Mouse (Mus musculus): ENCODE data around the gene Apoe.

Gene Apoe

DNA sequence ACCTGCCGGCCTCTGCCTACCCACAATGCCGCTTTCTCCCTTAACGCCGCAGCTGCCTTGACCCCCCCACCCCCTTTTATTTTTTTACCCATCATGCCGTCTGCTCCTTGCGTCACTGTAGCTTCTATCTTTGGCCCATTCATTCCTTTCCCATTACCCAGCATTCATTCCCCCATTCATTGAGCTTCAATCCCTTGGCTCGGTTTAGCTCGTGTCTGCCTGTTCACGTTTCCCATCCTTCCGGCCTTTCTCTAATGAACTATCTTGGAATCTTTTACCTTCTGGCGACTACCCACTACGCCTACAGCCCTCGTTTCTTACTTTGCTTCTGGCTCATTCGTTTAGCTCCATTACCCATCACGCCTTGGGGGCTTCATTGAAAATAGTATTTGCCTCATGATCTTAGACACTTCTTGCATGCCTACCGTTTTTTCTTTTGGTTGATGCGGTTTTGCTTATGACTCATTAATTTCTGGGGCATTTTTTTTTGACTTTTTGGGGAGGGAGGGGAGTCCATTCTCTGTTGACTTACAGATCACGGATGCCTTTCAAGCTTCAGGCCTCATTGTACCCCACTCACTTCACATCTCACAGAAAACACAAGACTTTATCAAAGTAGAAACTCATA lies 17.2 kb upstream of the Apoe start:
- DNase-seq (ENCODE audit: extremely low spot score, low spot score) = no peak

DNA sequence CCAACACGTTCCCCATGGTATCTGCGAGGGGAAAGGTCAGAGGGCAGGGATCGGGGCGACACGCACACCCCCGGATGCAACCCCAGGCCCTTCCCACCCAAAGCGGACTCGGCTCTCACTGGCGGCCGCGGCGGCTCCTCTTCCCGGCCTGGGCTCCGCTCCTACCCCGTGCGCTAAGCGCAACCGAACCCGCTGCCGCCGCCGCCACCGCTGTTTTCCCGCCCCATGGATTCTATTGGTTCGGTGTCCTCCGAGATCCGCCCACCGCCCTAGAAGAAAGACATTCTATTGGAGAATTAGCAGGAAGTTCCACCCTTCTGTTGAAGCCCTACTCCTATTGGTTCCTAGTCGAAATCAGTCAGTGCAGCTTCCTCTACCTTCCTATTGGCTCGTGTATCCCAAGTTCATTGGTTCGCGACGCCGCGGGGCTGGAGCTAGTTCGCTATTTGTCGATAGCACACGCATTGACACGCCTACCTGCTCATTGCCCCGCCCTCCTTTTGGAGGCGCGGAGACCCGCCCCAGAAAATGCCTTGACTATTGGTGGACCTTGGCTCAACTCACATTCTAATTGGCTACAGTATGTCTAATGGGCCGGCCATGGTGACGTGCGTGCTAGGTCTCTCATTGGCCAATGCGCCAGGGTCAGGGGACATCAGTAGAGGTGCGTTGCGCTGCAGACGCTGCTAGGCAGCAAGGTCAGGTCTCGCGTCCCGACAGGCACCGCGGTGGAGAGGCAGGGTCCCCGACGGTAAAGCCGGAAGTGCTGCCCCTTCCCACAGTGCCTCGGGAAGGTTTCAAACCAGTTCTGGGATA lies 16.5 kb upstream of the Apoe start, which contains the start of gene Tomm40:
Tomm40 (minus strand) TSS at position 200 of the 816 bp plus-strand sequence.
- peak; percentile 96 for DNase-seq (ENCODE audit: extremely low spot score, low spot score)

DNA sequence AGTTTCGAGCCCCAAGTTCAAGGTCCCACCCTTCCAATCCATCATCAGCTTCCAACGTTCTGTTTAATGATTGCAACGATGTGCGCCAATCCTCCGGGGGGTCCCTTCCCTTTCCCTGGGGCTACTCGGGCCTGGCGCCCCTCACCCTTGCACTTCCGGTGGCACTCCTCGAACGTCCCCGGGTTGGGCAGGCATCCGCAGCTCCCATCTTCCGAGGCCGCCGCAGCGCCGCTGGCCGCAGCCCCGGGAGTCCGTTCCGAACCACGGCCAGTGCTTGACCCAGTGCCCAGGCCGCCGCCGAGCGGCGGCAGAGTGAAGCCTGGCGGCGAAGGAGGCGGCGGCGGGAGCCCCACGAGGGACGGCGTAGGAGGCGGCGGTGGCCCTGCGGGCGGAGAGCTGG lies 15.8 kb upstream of the Apoe start:
- DNase-seq (ENCODE audit: extremely low spot score, low spot score) = no peak

DNA sequence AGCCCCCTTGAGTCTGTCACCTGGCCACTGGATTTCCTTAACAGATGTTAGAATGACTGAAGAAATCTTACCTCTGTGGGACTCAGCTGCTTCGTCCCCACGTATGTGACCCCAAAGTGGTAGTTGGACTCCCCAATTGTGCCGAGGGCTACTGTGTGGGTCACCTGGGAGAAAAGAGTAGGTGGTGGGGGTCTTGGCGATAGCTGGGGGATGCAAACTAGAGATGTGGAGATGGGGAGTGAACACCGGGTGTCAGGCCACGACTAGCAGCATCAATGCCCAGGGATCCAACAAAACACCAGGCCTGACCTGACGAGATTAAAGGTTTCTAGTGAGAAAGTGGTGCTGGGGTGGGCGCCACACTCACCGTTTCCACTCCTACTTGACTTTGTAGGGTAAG lies 14.6 kb upstream of the Apoe start:
- no peak for DNase-seq (ENCODE audit: extremely low spot score, low spot score)

DNA sequence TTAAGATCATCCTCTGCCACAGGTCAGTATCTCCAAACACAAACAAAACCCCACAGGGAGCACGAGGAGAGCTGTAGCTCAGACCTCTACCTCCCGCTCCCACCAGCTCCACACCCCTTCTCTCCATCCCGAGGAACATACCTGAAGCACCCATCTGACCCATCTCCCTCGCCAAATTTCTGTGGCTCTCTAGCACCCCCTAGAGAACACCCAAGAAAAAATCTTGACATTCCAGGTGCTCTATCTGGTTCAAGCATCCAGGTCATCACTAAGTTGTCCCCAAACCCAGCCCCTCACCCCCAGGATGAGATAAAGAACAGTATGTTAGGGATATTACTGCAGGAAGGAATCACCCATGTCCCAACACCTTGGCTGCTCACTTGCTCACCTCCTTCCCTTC lies 14.2 kb upstream of the Apoe start:
- no peak for DNase-seq (ENCODE audit: extremely low spot score, low spot score)

DNA sequence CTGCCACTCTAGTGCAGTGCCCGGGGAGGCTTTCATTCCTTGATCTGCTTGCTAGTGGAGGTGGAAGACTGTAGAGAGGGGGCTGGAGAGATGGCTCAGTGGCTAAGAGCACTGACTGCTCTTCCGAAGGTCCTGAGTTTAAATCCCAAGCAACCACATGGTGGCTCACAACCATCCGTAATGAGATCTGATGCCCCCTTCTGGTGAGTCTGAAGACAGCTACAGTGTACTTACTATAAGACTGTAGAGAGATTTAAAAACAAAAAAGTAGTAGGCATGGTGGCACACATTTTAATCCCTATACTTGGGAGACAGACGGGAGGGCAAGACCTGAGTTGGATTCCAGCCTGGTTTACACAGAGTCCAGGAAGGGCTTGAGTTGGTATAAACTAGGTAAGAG lies 13.4 kb upstream of the Apoe start:
- no peak for DNase-seq (ENCODE audit: extremely low spot score, low spot score)

DNA sequence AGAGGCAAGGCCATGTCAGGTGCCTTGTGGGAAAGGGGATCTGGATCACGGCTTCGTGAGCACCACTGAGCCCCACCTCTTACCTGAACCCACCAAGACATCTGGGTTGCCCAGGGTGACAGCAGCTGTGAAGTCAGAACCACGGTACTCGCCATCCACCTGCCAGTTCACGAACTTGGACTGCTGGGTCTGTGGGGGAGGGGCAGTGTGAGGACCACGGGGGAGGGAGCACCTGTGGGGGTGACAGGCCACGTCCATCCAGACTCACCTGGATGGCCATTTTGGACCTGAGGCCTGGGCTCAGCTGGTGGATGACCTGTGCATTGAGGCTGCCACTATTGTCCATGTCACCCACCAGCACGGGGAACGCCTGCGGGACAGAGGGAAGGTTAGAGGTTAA lies 11.7 kb upstream of the Apoe start:
- no peak for DNase-seq (ENCODE audit: extremely low spot score, low spot score)

DNA sequence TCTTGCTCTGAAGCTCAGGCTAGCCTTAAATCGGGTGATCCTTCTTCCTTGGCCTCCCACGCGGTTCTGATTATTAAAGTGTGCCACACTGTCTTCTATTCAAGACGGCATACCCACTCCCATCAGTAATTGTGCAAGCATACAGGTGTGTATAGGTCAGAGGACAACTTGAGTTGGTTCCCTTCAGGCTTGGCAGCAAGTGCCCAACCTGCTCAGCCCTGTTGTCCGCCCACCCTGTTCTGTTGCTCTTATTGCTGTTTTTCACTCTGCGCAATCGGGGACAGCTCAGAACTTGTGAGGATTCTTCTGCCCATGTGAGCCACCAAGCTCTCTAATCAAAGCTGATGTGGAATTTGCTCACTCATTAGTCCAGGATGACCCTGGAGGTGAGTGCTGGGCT lies 6.3 kb upstream of the Apoe start:
- DNase-seq (ENCODE audit: extremely low spot score, low spot score) = no peak

DNA sequence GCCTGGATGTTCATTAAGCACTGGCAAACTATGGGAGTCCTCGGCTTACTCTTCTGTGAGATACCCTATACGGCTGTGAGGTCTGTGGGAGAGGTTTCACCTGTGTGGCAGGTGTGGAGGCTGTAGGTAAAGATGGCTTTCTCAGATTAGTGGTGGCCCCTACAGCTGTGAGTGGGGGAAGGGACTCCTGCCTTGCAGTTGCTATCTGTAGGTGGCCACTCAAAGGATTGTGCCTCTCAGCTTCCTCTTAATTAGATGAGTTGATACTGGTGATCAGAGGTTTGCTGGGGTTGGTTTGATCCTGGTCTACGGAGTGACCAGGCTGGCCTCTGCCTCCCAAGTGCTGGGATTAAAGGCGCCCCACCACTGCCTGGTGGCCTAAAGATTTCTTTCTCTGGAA lies 5.5 kb upstream of the Apoe start:
- DNase-seq (ENCODE audit: extremely low spot score, low spot score) = no peak

DNA sequence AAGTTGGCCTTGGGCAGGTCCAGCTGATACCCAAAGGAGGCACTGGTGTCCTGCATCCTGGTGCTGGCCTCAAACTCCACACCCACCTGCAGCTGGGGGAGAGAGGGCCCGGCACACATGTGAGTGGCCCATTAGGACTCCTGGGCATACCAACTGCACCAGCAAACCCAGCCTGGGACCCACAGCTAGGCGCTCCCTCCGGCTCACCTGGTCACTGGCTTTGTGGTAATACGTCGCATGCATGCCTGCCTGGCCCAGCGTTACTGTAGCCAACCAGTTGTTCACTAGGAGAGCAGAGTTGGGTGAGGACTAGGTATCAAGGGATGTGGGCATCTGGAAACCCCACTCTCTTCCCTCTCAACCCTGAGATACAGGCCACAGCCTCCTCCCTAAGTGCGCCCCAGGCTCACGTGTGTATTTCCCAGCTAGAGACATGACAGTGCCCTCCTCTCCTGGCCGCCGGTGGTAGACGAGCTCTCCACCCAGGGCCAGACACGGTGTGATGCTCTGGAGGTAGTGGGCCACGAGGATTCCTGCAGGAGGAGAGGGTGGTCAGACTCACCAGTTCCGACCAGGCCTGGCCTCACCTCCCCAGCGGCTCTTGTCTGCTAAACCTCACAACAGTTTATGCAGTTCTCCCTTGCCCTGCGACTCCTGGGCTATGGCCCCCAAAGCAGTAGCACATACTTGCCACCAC lies 4.0 kb upstream of the Apoe start:
- no peak for DNase-seq (ENCODE audit: extremely low spot score, low spot score)

DNA sequence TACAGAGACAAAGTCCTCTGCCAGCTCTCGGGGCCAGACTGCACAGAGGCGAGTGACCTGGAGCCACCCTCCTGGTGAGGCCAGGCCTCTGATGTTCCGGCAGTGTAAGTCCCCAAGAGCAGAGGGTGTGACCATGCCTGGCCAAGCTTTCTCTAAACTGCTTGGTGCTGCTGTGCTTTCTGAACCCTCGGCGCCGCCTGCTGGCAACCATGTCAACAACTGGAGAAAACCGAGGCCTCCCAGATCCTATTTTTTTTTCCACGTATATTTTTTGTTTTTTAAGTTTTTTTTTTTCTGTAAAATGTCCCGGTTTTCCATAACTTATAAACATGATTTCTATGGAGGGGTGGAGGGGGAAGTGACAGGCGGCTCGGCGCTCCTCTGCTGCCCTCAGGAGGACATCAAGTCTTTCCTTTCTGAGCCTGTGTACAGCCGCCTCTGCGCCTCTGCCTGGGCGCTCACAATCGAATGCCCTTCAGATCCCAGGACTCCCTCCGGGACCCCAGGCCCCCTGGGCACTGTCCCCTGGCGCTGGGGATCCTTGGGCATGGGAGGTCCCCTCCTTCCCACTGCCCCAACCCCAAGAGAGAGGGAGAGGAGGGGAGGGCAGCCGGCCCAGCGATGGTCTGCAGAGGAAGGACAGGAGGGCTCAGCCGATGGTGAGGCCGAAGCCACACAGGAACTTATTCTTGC lies 2.2 kb upstream of the Apoe start:
- peak; percentile 51 for DNase-seq (ENCODE audit: extremely low spot score, low spot score)

DNA sequence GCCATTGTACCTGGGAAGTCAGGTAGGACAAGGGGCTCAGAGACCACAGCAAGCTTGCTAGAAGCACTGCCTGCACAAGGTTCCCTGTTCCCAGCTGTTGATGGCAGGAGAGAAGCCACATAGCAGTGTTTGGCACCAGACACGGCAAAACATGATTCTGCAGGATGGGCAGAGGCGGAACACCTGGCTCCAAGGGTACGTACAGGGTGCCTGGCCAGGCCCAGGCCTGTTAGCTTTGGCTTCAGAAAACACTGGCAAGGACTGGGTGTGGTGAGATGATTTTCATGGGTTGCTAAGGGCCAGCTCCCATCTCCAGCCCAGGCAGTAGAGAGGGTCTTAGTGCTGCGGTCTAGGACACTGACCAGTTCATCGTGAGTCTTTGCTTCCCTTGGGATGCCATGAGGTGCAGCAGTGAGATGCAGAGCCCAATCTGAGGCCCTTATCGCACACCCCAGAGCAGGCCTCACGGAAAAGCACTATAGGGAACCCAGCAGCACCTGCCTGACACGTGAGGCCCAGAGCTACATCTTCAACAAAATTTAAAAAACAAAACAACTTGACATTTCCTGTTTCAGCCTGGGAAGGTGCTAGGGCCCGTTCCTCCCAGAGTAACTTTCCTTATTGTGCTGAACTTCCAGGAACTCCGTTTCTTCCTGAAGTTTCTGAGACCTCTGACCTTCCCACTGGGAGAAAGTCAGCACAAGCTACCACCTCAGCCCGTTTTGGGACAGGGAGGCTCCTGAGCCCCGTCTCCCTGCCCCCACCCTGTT lies 1.5 kb upstream of the Apoe start:
- DNase-seq (ENCODE audit: extremely low spot score, low spot score) = no peak

DNA sequence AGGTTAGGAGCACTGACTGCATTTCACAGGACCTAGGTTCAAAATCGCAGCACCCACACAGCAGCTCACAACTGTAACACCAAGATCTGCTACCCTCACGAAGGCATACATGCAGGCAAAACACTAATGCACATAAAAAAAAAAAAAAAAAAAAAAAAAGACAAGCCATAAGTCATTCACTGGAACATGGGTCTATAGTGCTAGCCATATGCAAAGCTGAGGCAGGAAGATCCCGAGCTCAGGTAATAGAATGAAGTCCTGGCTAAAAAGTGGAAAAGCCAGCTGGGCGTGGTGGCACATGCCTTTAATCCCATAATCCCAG lies 800 bp upstream of the Apoe start:
- no peak for DNase-seq (ENCODE audit: extremely low spot score, low spot score)

DNA sequence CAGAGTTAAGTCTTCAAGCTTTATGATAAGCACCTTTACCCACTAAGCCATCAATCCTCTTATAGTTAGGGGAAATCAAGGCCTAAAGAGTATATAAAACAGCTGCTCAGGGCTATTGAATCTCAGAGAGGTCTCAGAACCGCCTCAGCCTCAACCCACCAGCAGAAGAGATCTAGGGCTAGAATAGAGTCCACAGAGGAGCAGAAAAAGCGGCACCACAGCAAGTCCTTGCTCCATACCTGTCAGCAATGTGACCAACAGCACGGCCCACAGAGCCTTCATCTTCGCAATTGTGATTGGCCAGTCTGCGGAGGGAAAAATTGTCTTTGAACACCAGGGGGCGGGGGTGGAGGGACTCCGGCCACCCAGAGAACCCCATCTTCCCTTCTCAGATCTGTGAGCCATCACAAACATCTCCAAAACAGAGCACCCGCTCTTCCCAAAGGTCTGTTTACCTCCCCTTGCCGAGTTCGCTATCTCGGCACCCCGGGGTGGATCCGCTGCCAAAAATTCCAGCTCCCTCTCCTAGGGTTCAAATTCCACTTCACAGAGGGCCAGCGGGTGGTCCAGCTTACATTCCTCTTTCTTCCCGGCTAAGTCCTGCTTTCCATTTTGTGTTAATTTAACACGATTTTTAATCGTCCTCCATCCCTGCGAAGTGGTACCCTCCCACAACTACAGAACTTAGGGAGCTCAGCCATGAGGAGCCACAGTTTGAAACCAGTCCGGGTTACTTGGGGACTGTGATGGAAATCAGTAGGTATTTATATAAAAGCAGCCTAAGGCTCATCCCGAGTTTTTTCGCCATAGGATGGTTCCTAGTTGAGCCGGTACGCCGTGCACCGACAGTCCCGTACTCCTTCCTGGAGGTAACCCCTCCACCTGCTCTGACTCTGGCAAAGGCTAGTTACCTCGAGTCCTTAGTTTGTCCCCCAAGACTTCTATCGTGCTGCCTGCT lies 760 bp downstream of the Apoe start:
- peak; percentile 55 for DNase-seq (ENCODE audit: extremely low spot score, low spot score)

DNA sequence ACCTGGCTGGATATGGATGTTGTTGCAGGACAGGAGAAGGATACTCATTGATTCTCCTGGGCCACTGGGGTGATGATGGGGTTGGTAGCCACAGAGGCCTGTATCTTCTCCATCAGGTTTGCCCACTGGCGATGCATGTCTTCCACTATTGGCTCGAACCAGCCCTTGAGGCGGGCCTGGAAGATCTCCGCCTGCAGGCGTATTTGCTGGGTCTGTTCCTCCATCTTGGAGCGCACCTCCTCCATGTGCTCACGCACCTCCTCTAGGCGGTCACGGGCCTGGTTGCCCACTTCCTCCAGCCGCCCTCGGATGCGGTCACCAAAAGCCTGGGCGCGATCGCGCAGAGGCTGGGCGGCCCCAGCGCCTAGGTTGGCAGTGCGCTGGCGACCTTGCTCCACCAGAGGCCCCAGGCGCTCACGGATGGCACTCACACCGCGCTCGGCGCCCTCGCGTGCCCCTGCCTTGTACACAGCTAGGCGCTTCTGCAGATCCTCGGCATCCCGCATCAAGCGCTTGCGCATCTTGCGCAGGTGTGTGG lies 2.6 kb downstream of the Apoe start:
- no peak for DNase-seq (ENCODE audit: extremely low spot score, low spot score)

DNA sequence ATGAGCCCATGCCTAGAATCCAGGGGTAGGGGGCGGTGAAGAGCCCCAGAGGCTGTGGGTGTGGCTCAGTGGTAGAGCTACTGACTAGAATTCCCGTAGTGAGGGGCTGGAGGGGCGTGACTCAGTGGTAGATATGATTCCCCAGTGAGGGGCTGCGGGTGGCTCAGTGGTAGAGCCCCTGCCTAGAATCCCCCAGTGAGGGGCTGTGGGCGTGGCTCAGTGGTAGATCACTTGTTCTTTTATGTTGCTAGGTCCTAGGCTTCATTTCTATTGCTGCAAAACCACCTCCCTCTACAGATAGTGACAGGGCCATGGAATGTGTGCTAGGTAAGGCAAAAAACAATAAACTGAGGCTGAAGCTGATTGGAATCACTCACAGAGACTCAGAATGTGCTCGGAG lies 3.1 kb downstream of the Apoe start:
- no peak for DNase-seq (ENCODE audit: extremely low spot score, low spot score)

DNA sequence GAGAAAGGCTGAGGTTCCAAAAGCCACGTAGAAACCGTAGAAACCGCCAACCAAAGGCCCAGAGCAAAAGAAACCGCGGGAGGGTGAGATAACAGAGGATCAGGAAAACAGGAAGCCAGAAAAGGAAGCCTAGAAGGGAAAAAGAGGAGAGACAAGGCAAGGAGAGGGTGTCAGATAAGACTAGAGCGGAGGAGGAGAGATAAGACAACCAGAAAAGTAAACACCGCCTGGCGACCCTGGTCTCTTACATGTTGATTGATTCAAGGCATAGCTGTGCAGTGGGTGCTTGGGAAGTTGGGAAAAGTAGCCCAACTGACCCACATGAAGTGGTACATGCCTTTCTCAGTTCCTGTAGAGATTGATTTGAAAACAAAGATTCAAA lies 3.8 kb downstream of the Apoe start:
- DNase-seq (ENCODE audit: extremely low spot score, low spot score) = no peak

DNA sequence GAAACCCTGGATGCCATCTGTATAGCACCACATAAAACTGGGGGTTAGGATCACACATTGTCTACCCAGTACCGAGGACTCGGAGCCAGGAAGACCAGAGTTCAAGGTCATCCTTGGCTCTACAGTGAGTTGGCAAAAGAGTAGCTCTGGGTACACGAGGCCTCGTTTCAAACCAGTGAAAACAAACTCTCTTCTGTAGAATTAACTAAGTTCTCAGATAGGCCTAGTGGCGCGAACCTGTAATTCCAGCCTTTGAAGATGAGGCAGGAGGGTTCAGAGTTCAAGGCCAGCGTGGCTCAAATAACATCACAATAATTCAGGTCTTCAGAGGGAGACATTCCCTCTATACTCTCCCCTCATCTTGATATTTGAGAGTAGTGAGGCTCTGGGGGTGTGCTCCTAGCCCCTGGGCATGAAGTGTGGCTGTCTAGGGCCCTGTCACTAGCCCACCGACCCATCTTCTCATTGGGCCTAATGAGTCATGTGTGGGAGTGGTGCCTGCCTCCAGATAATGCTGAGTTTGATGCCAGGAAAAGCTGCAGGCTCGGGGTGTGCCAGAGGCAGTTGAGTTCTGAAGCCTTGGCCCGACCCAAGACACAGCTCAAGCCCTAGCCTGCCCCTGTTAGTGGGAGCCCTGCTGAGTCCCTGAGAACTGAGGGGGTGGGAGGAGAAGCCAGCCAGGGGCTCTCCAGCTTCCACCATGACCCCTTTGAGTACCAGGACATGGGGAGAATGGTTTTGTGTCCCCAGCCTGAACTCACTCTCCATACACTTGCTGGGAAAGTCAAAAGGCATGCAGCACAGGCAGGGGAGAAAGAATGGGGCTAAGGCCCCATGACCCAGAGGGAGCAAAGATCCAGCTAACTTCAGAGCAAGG lies 4.4 kb downstream of the Apoe start:
- DNase-seq (ENCODE audit: extremely low spot score, low spot score) = no peak

DNA sequence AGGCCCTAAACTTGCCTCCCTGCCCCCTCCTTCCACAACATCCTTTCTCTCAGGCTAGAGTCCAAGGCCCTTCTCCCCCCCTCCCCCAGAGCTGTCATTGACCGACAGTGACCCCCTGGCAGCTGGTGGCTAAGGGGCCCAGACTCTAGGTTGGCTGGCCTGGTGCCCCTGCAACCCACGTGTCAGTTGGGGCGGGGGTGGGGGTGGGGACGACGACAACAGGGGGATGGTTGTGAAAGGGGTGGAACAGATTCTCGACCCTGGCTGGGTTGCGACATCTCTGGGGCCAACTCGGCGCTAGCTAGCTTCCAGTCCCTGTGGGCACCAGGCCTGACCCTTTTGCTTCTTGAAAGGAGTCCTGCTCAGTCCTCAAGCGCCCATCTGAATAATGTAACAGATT lies 5.6 kb downstream of the Apoe start:
- DNase-seq (ENCODE audit: extremely low spot score, low spot score) = peak; percentile 26
